In genomic region chr4:108811550-108811949, GRCm38 (mm10) we compare ENCODE assay signal across 1 mouse cellular context.
A peak's percentile ranks its signal among the peaks of the same experiment; 100 is the strongest.
TF ChIP-seq lines count a peak whose summit lies in the region.

No protein-coding gene starts in this region.

TF ChIP-seq in myocyte, 11 proteins besides CTCF, POLR2A, EP300 and RAD21 (continued from another document):
- TF ChIP-seq CEBPB (IDR thresholded peaks at IDR 0.05; ENCODE audit: insufficient read depth, poor library complexity, severe bottlenecking) (no peak), USF1 (IDR thresholded peaks at IDR 0.05; ENCODE audit: low read depth) (no peak), E2F4 (IDR thresholded peaks at IDR 0.05; ENCODE audit: insufficient read depth) (no peak), REST (IDR thresholded peaks at IDR 0.05; ENCODE audit: insufficient read depth, insufficient read length) (no peak), POLR2AphosphoS2 (IDR thresholded peaks at IDR 0.05; ENCODE audit: insufficient read length, low read depth) (peak; percentile 64)
